Mouse (Mus musculus) liver, adult 2 months (tissue): ENCODE measurements around the gene Trim24. TPM values are rescaled to one million over a fixed set of nuclear protein-coding genes. Genes with fewer than 3 reads are reported as not detected.
A peak's percentile ranks its signal among the peaks of the same experiment; 100 is the strongest.

Source experiments
- DNase-seq: peaks from one replicate; pipeline ENCODE4 v3.0.0-alpha.2; 2011; ENCODE audit warnings: low read depth, low spot score; ENCODE audit errors: extremely low read depth
- H3K27ac ChIP-seq: fragments of 200-500 bp; replicated peaks from 2 replicates; pipeline ENCODE4 v1.5.1; 2012; ENCODE audit warnings: low read depth, mild to moderate bottlenecking, control low read depth, inconsistent platforms, low read length; ENCODE audit not compliant: insufficient read depth
- H3K27me3 ChIP-seq: fragments of 200-500 bp; 2 replicates; pipeline ENCODE4 v1.6.1; 2012; ENCODE audit warnings: mild to moderate bottlenecking, moderate library complexity, low read length, inconsistent platforms; ENCODE audit not compliant: control insufficient read depth, insufficient read depth
- H3K36me3 ChIP-seq: fragments of 200-500 bp; 2 replicates; pipeline ENCODE4 v1.6.1; 2012; ENCODE audit warnings: low read length, inconsistent platforms; ENCODE audit not compliant: control insufficient read depth, insufficient read depth
- H3K4me1 ChIP-seq: fragments of 200-500 bp; 2 replicates; pipeline ENCODE4 v1.6.1; 2011; ENCODE audit warnings: low read length; ENCODE audit not compliant: control insufficient read depth, insufficient read depth
- H3K4me3 ChIP-seq: fragments of 200-500 bp; 2 replicates; pipeline ENCODE4 v1.5.1; 2011; ENCODE audit warnings: low read depth, mild to moderate bottlenecking, control low read depth, low read length, moderate library complexity; ENCODE audit not compliant: insufficient read depth
- H3K79me2 ChIP-seq: fragments of 200-500 bp; 2 replicates; pipeline ENCODE4 v1.6.1; 2012; ENCODE audit warnings: inconsistent platforms, mild to moderate bottlenecking, low read length, moderate library complexity; ENCODE audit not compliant: control insufficient read depth, insufficient read depth
- H3K9ac ChIP-seq: fragments of 200-500 bp; 2 replicates; pipeline ENCODE4 v1.6.1; 2012; ENCODE audit warnings: low read depth, mild to moderate bottlenecking, control low read depth, inconsistent platforms, low read length
- CTCF ChIP-seq: fragments of 200-500 bp; IDR thresholded peaks from 2 replicates; pipeline ENCODE4 v1.5.1; 2011; ENCODE audit warnings: low read depth, low read length, control low read depth
- POLR2A ChIP-seq: fragments of 200-500 bp; IDR thresholded peaks from 2 replicates; pipeline ENCODE4 v1.6.1; 2011; ENCODE audit warnings: low read length, control low read depth; ENCODE audit not compliant: insufficient read depth; ENCODE audit errors: extremely low read depth
- WGBS: fragments of 180-500 bp; shearing (Covaris S2); methylation state at CpG from one replicate; pipeline ENCODE4 v1.1.7; 2018; 5-methylcytosine and 5-hydroxymethylcytosine counted together
- polyA plus RNA-seq: library from polyadenylated mRNA; depleted of rRNA; stranded (reverse); fragments of >200 nt; gene quantifications from 2 replicates; pipeline ENCODE4 v1.2.3, GENCODE M21; 2012
- total RNA-seq: library from RNA; depleted of rRNA; stranded (reverse); fragments of >200 nt; gene quantifications from 2 replicates; pipeline ENCODE4 v1.2.3, GENCODE M21; 2014

Gene Trim24
- total and polyA plus RNA-seq, 2 experiments: 15.2 to 38.3 TPM

DNA sequence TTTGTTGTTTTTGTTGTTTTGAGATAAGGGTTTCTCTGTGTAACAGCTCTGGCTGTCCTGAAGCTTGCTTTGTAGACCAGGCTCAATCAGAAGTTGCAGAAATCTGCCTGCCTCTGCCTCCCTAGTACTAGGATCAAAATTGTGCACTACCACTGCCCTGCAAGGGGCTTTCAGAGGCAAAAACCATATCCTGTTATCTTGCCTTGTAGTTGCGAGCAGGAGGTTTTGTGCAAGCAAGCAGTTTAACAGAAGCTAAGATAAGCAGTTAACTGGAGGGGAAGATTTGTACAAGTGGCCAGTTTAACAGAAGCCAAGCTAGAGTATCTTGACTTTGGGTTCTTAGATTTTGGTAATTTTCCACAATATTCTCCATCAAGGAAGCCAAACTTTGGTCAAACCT is 2.2 kb downstream of the Trim24 start:
- Histone ChIP-seq H3K36me3 (no peaks in the 10 kb centered on the region; the same call in 1 of the 2 replicates), H3K79me2 (peaks cover 21% of the 10 kb centered on the region), H3K9ac (no peak overlapping the region), H3K4me3 (no peak overlapping the region), H3K4me1 (no peaks in the 10 kb centered on the region), H3K27me3 (no peaks in the 10 kb centered on the region), H3K27ac (no peak overlapping the region)
- DNase-seq: no peak
- WGBS: 100% methylated on average over 1 of the region's 1 CpGs
- TF ChIP-seq CTCF (no peak), POLR2A (no peak)

DNA sequence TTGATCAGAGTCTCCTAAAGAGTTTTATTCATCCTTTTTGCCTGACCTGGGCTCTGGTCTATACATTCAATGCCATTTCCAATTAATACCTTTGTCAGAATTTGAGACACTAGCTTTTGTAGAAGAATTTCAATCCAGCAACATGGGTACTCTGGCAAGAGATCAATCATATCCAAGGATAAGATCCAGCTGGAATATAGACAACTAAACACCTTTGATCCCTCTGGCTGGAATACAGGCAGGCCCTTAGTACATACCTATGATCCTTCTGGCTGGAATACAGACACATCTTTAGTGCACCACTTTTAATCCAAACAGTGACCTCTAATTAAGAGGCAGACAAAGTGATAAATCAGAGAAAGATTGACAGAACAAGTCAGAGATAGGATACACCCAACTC is 3.1 kb downstream of the Trim24 start:
- TF ChIP-seq POLR2A (no peak), CTCF (no peak)
- Histone ChIP-seq H3K27me3 (no peaks in the 10 kb centered on the region), H3K27ac (no peak overlapping the region), H3K4me1 (peaks cover 5% of the 10 kb centered on the region), H3K79me2 (peaks cover 26% of the 10 kb centered on the region), H3K36me3 (no peaks in the 10 kb centered on the region; the same call in 1 of the 2 replicates), H3K9ac (no peak overlapping the region), H3K4me3 (no peak overlapping the region)
- DNase-seq: peak; percentile 90

DNA sequence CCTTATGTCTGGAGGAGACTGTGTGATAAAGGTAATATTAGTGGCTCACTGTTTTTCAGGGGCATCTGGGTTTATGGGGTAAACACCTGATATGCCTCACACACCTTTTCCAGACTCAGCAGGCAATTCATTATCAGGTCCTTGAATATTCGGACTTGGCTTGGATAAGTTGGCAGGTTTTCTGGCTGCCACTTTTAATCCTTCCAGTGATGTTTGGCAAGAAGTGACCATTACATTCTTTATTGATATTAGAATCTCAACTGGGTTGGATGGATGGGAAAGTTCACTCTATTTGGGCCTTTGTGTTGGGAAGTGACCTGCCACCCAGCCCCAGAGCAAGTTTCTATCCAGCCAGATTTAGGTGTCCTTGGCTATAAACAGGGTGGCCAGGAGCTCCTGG is 7.6 kb downstream of the Trim24 start:
- peaks cover 44% of the 10 kb centered on the region for H3K79me2 ChIP-seq
- no peaks in the 10 kb centered on the region; the same call in 1 of the 2 replicates for H3K36me3 ChIP-seq
- WGBS: 15% methylated on average over 1 of the region's 1 CpGs
- H3K4me3 ChIP-seq: no peak overlapping the region
- DNase-seq: peak; percentile 70
- no peak overlapping the region for H3K9ac ChIP-seq
- peaks cover 5% of the 10 kb centered on the region for H3K4me1 ChIP-seq
- no peak overlapping the region for H3K27ac ChIP-seq
- TF ChIP-seq POLR2A: no peak
- TF ChIP-seq CTCF: no peak
- H3K27me3 ChIP-seq: no peaks in the 10 kb centered on the region

- no peak for TF ChIP-seq POLR2A
- no peak for TF ChIP-seq CTCF
- Histone ChIP-seq H3K79me2 (peaks cover 42% of the 10 kb centered on the region), H3K4me3 (no peak overlapping the region), H3K9ac (no peak overlapping the region), H3K4me1 (peaks cover 5% of the 10 kb centered on the region), H3K27ac (no peak overlapping the region), H3K27me3 (no peaks in the 10 kb centered on the region), H3K36me3 (no peaks in the 10 kb centered on the region; the same call in 1 of the 2 replicates)
- WGBS: 76% methylated on average over 3 of the region's 3 CpGs
- DNase-seq: peak; percentile 40
These were observed 10.0 kb downstream of the Trim24 start for GRCm38 (mm10) chr6:37880586-37880985.

- Histone ChIP-seq H3K79me2 (peaks cover 21% of the 10 kb centered on the region; the same call in 1 of the 2 replicates), H3K36me3 (no peaks in the 10 kb centered on the region), H3K4me3 (no peak overlapping the region), H3K9ac (no peak overlapping the region), H3K27ac (no peak overlapping the region), H3K27me3 (no peaks in the 10 kb centered on the region), H3K4me1 (no peaks in the 10 kb centered on the region; the same call in 1 of the 2 replicates)
- WGBS: 20% methylated on average over 2 of the region's 2 CpGs
- TF ChIP-seq POLR2A (no peak), CTCF (no peak)
- DNase-seq: peak; percentile 51
These were observed 23.0 kb downstream of the Trim24 start for GRCm38 (mm10) chr6:37893586-37893985.

GRCm38 (mm10) chr6:37895646-37896435 is 25.2 kb downstream of the Trim24 start:
- Histone ChIP-seq H3K4me3 (no peak overlapping the region), H3K27me3 (no peaks in the 10 kb centered on the region), H3K27ac (no peak overlapping the region), H3K36me3 (no peaks in the 10 kb centered on the region), H3K79me2 (peaks cover 26% of the 10 kb centered on the region; the same call in 1 of the 2 replicates), H3K4me1 (no peaks in the 10 kb centered on the region; the same call in 1 of the 2 replicates), H3K9ac (no peak overlapping the region)
- TF ChIP-seq POLR2A (no peak), CTCF (no peak)
- WGBS: 77% methylated on average over 5 of the region's 5 CpGs
- peak; percentile 41 for DNase-seq
